Mouse (Mus musculus): ENCODE data around the gene Htr5b.
A peak's percentile ranks its signal among the peaks of the same experiment; 100 is the strongest.

Gene Htr5b

GRCm38 (mm10) chr1:121528399-121528720, at the start of gene Htr5b:
Gene Htr5b (minus strand): TSS chr1:121528465.
- peak; percentile 25 for DNase-seq

- no peak for DNase-seq
Observed at GRCm38 (mm10) chr1:121577491-121577890, 49.2 kb upstream of the Htr5b start.

GRCm38 (mm10) chr1:121570522-121570921, 42.3 kb upstream of the Htr5b start:
- no peak for DNase-seq

GRCm38 (mm10) chr1:121567521-121568489, 39.5 kb upstream of the Htr5b start, which contains the start of gene Ddx18:
Gene Ddx18 (minus strand): TSS chr1:121567989.
- DNase-seq, result peak; percentile 91

- DNase-seq, result peak; percentile 17
Observed at GRCm38 (mm10) chr1:121557861-121558260, 29.6 kb upstream of the Htr5b start.

GRCm38 (mm10) chr1:121551457-121551835, 23.2 kb upstream of the Htr5b start:
- DNase-seq, result peak; percentile 48

GRCm38 (mm10) chr1:121550801-121551456, 22.7 kb upstream of the Htr5b start:
- DNase-seq, result no peak

GRCm38 (mm10) chr1:121549456-121549855, 21.2 kb upstream of the Htr5b start:
- no peak for DNase-seq

GRCm38 (mm10) chr1:121548667-121549066, 20.4 kb upstream of the Htr5b start:
- no peak for DNase-seq

- DNase-seq, result no peak
Observed at GRCm38 (mm10) chr1:121546844-121547243, 18.6 kb upstream of the Htr5b start.

GRCm38 (mm10) chr1:121540361-121540760, 12.1 kb upstream of the Htr5b start:
- peak; percentile 56 for DNase-seq

GRCm38 (mm10) chr1:121531439-121531838, 3.2 kb upstream of the Htr5b start:
- no peak for DNase-seq

GRCm38 (mm10) chr1:121529286-121529685, 1.0 kb upstream of the Htr5b start:
- DNase-seq, result no peak

GRCm38 (mm10) chr1:121527600-121528398, 466 bp downstream of the Htr5b start:
- DNase-seq, result no peak

- DNase-seq, result peak; percentile 34
Observed at GRCm38 (mm10) chr1:121527061-121527460, 1.2 kb downstream of the Htr5b start.

GRCm38 (mm10) chr1:121518609-121519008, 9.7 kb downstream of the Htr5b start:
- no peak for DNase-seq

GRCm38 (mm10) chr1:121511966-121512365, 16.3 kb downstream of the Htr5b start:
- DNase-seq, result no peak

GRCm38 (mm10) chr1:121511186-121511585, 17.1 kb downstream of the Htr5b start:
- DNase-seq, result no peak

GRCm38 (mm10) chr1:121510420-121511140, 17.7 kb downstream of the Htr5b start:
- DNase-seq, result peak; percentile 27

GRCm38 (mm10) chr1:121508729-121509128, 19.5 kb downstream of the Htr5b start:
- DNase-seq, result no peak

GRCm38 (mm10) chr1:121497093-121497492, 31.2 kb downstream of the Htr5b start:
- DNase-seq, result no peak

GRCm38 (mm10) chr1:121490241-121490640, 38.0 kb downstream of the Htr5b start:
- peak; percentile 49 for DNase-seq

Data from layer of hippocampus, adult 9-11 months (tissue).